Mouse (Mus musculus) heart, adult 2 months (tissue): ENCODE measurements at regions not wholly inside any gene's neighbourhood (a gene's known extent, or its start where the extent isn't known, plus 50 kb on each side); places are given as distances from the start of the nearest gene placed in this dataset.

Experiments
- CTCF ChIP-seq: fragments of 200-600 bp; IDR thresholded peaks from 2 replicates; pipeline ENCODE4 v1.8.1; 2022; ENCODE audit warnings: antibody characterized with exemption, mild to moderate bottlenecking, moderate library complexity
- EP300 ChIP-seq: fragments of 200-500 bp; IDR thresholded peaks from 2 replicates; pipeline ENCODE4 v1.6.1; 2011; ENCODE audit warnings: low read depth, low read length, control low read depth; ENCODE audit not compliant: insufficient read depth
- POLR2A ChIP-seq: fragments of 200-500 bp; IDR thresholded peaks from 2 replicates; pipeline ENCODE4 v1.6.1; 2011; ENCODE audit warnings: mild to moderate bottlenecking, low read depth, low read length, control low read depth; ENCODE audit not compliant: insufficient read depth

- TF ChIP-seq CTCF (no peak), POLR2A (no peak), EP300 (no peak)
Observed at GRCm38 (mm10) chr3:123973806-123974576, 283.3 kb upstream of the Ndst3 start.
